Mouse (Mus musculus) olfactory bulb, adult 2 months (tissue): ENCODE measurements around the gene B4galt1. TPM values are rescaled to one million over a fixed set of nuclear protein-coding genes. Genes with fewer than 3 reads are reported as not detected.

Source experiments
- H3K27ac ChIP-seq: fragments of 200-500 bp; 2 replicates; pipeline ENCODE4 v1.5.1; 2012; ENCODE audit warnings: low read depth, low read length; ENCODE audit not compliant: insufficient read depth
- H3K4me1 ChIP-seq: fragments of 200-500 bp; 2 replicates; pipeline ENCODE4 v1.6.1; 2012; ENCODE audit warnings: low read length; ENCODE audit not compliant: control insufficient read depth, insufficient read depth
- H3K4me3 ChIP-seq: fragments of 200-500 bp; 2 replicates; pipeline ENCODE4 v1.5.1; 2012; ENCODE audit warnings: mild to moderate bottlenecking, low read depth, low read length, moderate library complexity; ENCODE audit not compliant: insufficient read depth
- CTCF ChIP-seq: fragments of 200-500 bp; IDR thresholded peaks from 2 replicates; pipeline ENCODE4 v1.5.1; 2012; ENCODE audit warnings: low read depth, mild to moderate bottlenecking, low read length, moderate library complexity; ENCODE audit not compliant: insufficient read depth
- POLR2A ChIP-seq: fragments of 200-500 bp; IDR thresholded peaks from 2 replicates; pipeline ENCODE4 v1.6.1; 2012; ENCODE audit warnings: mild to moderate bottlenecking, low read depth, low read length, moderate library complexity; ENCODE audit not compliant: insufficient read depth
- WGBS: fragments of 180-500 bp; shearing (Covaris S2); methylation state at CpG from one replicate; pipeline ENCODE4 v1.1.7; 2018; 5-methylcytosine and 5-hydroxymethylcytosine counted together
- polyA plus RNA-seq: library from polyadenylated mRNA; stranded (reverse); fragments of >200 nt; gene quantifications from 2 replicates; pipeline ENCODE4 v1.2.4, GENCODE M21; 2012; ENCODE audit warnings: low replicate concordance; ENCODE audit not compliant: missing spikeins, insufficient read depth, insufficient read length

B4galt1 gene
- polyA plus RNA-seq, 1 experiment: not detected

- no peak overlapping the region for H3K4me3 ChIP-seq
- no peak overlapping the region for H3K27ac ChIP-seq
- 97% methylated on average over 2 of the region's 2 CpGs for WGBS
- no peaks in the 10 kb centered on the region for H3K4me1 ChIP-seq
- no peak for TF ChIP-seq POLR2A
These were observed 27.8 kb downstream of the B4galt1 start for GRCm38 (mm10) chr4:40825981-40826380.

- no peak overlapping the region for H3K27ac ChIP-seq
- no peaks in the 10 kb centered on the region for H3K4me1 ChIP-seq
- no peak overlapping the region for H3K4me3 ChIP-seq
- TF ChIP-seq POLR2A (no peak), CTCF (no peak)
- WGBS: 84% methylated on average over 5 of the region's 5 CpGs
These were observed 28.7 kb downstream of the B4galt1 start for GRCm38 (mm10) chr4:40825146-40825545.

- no peak for TF ChIP-seq POLR2A
- TF ChIP-seq CTCF: no peak
- 95% methylated on average over 7 of the region's 7 CpGs for WGBS
- Histone ChIP-seq H3K4me3 (no peak overlapping the region), H3K4me1 (no peaks in the 10 kb centered on the region), H3K27ac (no peak overlapping the region)
These were observed 29.3 kb downstream of the B4galt1 start for GRCm38 (mm10) chr4:40824505-40824904.

GRCm38 (mm10) chr4:40823664-40824063 lies 30.1 kb downstream of the B4galt1 start:
- WGBS: 85% methylated on average over 8 of the region's 8 CpGs

GRCm38 (mm10) chr4:40823151-40823550 lies 30.7 kb downstream of the B4galt1 start:
- WGBS: 87% methylated on average over 14 of the region's 14 CpGs
- H3K4me1 ChIP-seq: no peaks in the 10 kb centered on the region

More at GRCm38 (mm10) chr4:40823664-40824063, 30.1 kb downstream of the B4galt1 start:
- no peaks in the 10 kb centered on the region for H3K4me1 ChIP-seq
- H3K4me3 ChIP-seq: no peak overlapping the region
- TF ChIP-seq POLR2A (no peak), CTCF (no peak)
- H3K27ac ChIP-seq: no peak overlapping the region

GRCm38 (mm10) chr4:40821303-40822023 lies 32.3 kb downstream of the B4galt1 start:
- 50% methylated on average over 8 of the region's 8 CpGs for WGBS
- no peak for TF ChIP-seq POLR2A
- no peak for TF ChIP-seq CTCF
- no peak overlapping the region for H3K27ac ChIP-seq
- H3K4me3 ChIP-seq: no peak overlapping the region
- peaks cover 2% of the 10 kb centered on the region; the same call in 1 of the 2 replicates for H3K4me1 ChIP-seq

More at GRCm38 (mm10) chr4:40823151-40823550, 30.7 kb downstream of the B4galt1 start:
- Histone ChIP-seq H3K27ac (no peak overlapping the region), H3K4me3 (no peak overlapping the region)
- TF ChIP-seq CTCF (no peak), POLR2A (no peak)

GRCm38 (mm10) chr4:40820903-40821302 lies 32.9 kb downstream of the B4galt1 start:
- TF ChIP-seq CTCF (no peak), POLR2A (no peak)
- 87% methylated on average over 1 of the region's 1 CpGs for WGBS
- Histone ChIP-seq H3K4me3 (no peak overlapping the region), H3K27ac (no peak overlapping the region), H3K4me1 (peaks cover 3% of the 10 kb centered on the region; the same call in 1 of the 2 replicates)

GRCm38 (mm10) chr4:40820024-40820423 lies 33.8 kb downstream of the B4galt1 start:
- TF ChIP-seq CTCF (no peak), POLR2A (no peak)
- H3K4me3 ChIP-seq: no peak overlapping the region
- H3K27ac ChIP-seq: no peak overlapping the region
- 94% methylated on average over 4 of the region's 4 CpGs for WGBS
- H3K4me1 ChIP-seq: peaks cover 6% of the 10 kb centered on the region; the same call in 1 of the 2 replicates

- TF ChIP-seq CTCF (no peak), POLR2A (no peak)
- 94% methylated on average over 6 of the region's 6 CpGs for WGBS
- no peak overlapping the region for H3K27ac ChIP-seq
- peaks cover 6% of the 10 kb centered on the region; the same call in 1 of the 2 replicates for H3K4me1 ChIP-seq
- H3K4me3 ChIP-seq: no peak overlapping the region
These were observed 34.7 kb downstream of the B4galt1 start for GRCm38 (mm10) chr4:40819151-40819550.
